Mouse (Mus musculus) urinary bladder, postnatal 10 days (tissue): ENCODE measurements around the gene Ripk4.

ENCODE experiments used
- DNase-seq: peaks from one replicate; pipeline ENCODE4 v3.0.0; 2022; ENCODE audit warnings: low spot score

Gene Ripk4

GRCm38 (mm10) chr16:97734760-97735322 lies 28.7 kb downstream of the Ripk4 start:
- no peak for DNase-seq

GRCm38 (mm10) chr16:97733599-97733998 lies 30.0 kb downstream of the Ripk4 start:
- no peak for DNase-seq

GRCm38 (mm10) chr16:97730321-97730720 lies 33.3 kb downstream of the Ripk4 start:
- no peak for DNase-seq

- DNase-seq: no peak
Measured at GRCm38 (mm10) chr16:97726436-97726835, 37.2 kb downstream of the Ripk4 start.

- no peak for DNase-seq
Measured at GRCm38 (mm10) chr16:97720093-97720492, 43.5 kb downstream of the Ripk4 start.

- no peak for DNase-seq
Measured at GRCm38 (mm10) chr16:97719392-97719983, 44.1 kb downstream of the Ripk4 start.

DNA sequence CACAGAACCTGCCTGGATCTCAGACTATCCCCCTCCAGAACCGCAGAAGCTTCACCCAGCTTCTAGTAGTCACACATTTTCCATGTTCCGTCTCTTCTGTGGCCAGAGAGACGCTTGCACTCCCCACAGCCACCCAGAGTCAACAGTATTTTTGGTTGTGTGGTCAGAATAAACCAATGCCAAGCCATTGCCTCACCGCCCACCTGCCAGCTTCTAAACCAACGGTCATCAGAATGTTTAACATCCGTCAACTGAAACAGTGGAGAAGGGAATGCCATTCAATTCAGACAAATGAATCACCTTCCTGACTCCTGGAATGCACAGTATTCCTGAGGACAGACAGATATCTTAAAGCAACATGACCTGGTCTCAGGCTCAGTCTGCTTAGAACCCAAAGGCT lies 47.0 kb downstream of the Ripk4 start:
- DNase-seq: no peak

- no peak for DNase-seq
Measured at GRCm38 (mm10) chr16:97712129-97712528, 51.5 kb downstream of the Ripk4 start.

- DNase-seq: no peak
Measured at GRCm38 (mm10) chr16:97701871-97702270, 61.7 kb downstream of the Ripk4 start.

DNA sequence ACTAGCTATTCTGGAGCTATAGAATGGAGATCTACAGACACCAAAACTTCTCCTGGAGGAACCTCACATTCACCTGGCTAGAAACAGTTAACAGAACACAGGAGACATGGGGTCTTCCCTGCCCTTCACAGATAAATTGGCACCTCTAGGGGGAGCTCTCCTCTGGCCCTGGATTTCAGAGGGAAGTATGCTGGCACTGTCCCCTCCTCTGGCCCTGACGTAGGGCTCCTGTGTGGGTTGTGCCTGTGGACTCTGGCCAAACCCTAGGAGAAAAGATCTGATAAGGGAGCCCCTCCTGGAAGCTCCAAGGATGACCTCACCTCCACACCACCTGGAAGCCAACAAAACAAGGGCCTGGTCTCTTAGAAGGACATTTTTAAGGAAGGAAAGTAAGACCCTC lies 65.8 kb downstream of the Ripk4 start:
- DNase-seq: no peak

GRCm38 (mm10) chr16:97695709-97696108 lies 67.9 kb downstream of the Ripk4 start:
- DNase-seq: no peak
